8 mouse cellular contexts compared by ENCODE assay signal in genomic region chrX:74254888-74255565, GRCm38 (mm10). TPM values are rescaled to one million over a fixed set of nuclear protein-coding genes. Genes with fewer than 3 reads are reported as not detected.
DNase-seq lines count a peak whose midpoint lies in the region; ATAC-seq and TF ChIP-seq lines count a peak whose summit lies in the region.

No protein-coding gene starts in this region.

- peak overlapping the region; percentile 66 for H3K4me3 ChIP-seq in left cerebral cortex, adult 2 months
- peak overlapping the region; percentile 73 for H3K4me3 ChIP-seq in embryonic facial prominence, embryonic 10.5 days
- H3K4me3 ChIP-seq in midbrain, embryonic 15.5 days, result peak overlapping the region; percentile 61

- H3K4me1 ChIP-seq in embryonic facial prominence, embryonic 10.5 days, result peaks cover 7% of the 10 kb centered on the region; the same call in 1 of the 2 replicates
- H3K4me1 ChIP-seq in midbrain, embryonic 15.5 days, result peaks cover 7% of the 10 kb centered on the region

- H3K9me3 ChIP-seq in embryonic facial prominence, embryonic 10.5 days, result no peaks in the 10 kb centered on the region
- no peaks in the 10 kb centered on the region for H3K9me3 ChIP-seq in midbrain, embryonic 15.5 days

- peak overlapping the region; percentile 78 for H3K27ac ChIP-seq in left cerebral cortex, adult 2 months
- H3K27ac ChIP-seq in embryonic facial prominence, embryonic 10.5 days (replicated peaks), result peak overlapping the region; percentile 91
- peak overlapping the region; percentile 90 for H3K27ac ChIP-seq in midbrain, embryonic 15.5 days

- peak overlapping the region; percentile 67 for H3K9ac ChIP-seq in midbrain, embryonic 15.5 days

- DNase-seq in left cerebral cortex, adult 2 months (ENCODE audit: extremely low spot score in 1 of 2, low spot score in 2 of 2), result no peak
- DNase-seq in left cerebral cortex, postnatal 14 days (ENCODE audit: low spot score in 2 of 2), result no peak
- no peak for DNase-seq in embryonic facial prominence, embryonic 10.5 days (ENCODE audit: low spot score)
- DNase-seq in urinary bladder, postnatal 4 days (ENCODE audit: low spot score in 2 of 2), result no peak
- no peak for DNase-seq in retina, embryonic 14.5 days (ENCODE audit: low spot score)
- no peak for DNase-seq in cerebellum, postnatal 36 days

- peak overlapping the region; percentile 64 for H3K4me2 ChIP-seq in midbrain, embryonic 15.5 days

- H3K27me3 ChIP-seq in embryonic facial prominence, embryonic 10.5 days (replicated peaks; ENCODE audit: low read depth, poor library complexity, severe bottlenecking), result no peaks in the 10 kb centered on the region
- H3K27me3 ChIP-seq in midbrain, embryonic 15.5 days (replicated peaks), result no peaks in the 10 kb centered on the region

- 24% methylated on average over 31 of the region's 31 CpGs for WGBS in embryonic facial prominence, embryonic 10.5 days
- 30% methylated on average over 29 of the region's 31 CpGs for WGBS in midbrain, embryonic 15.5 days

- peak; percentile 11 for ATAC-seq in inflammation-experienced regulatory T-cells, adult 6 months
- peak; percentile 34 for ATAC-seq in midbrain, embryonic 15.5 days (replicated peaks)

- H3K36me3 ChIP-seq in embryonic facial prominence, embryonic 10.5 days (replicated peaks), result peaks cover 33% of the 10 kb centered on the region
- no peaks in the 10 kb centered on the region; the same call in 1 of the 2 replicates for H3K36me3 ChIP-seq in midbrain, embryonic 15.5 days (replicated peaks)

- TF ChIP-seq CTCF in left cerebral cortex, adult 2 months (IDR thresholded peaks at IDR 0.05), result no peak

- intact Hi-C loops in left cerebral cortex, adult 2 months (cut with DNase I), result no loop called here
- intact Hi-C loops in left cerebral cortex, postnatal 14 days (cut with DNase I), result no loop called here

RNA-seq across cellular contexts. Expression of gene Emd, which starts 0.5 kb away (rescaled TPM):
- total RNA-seq in left cerebral cortex, adult 2 months (2021), result 10 to 100 TPM; 36.0 to 37.7 TPM
- total RNA-seq in left cerebral cortex, postnatal 14 days (2021), result 10 to 100 TPM; 38.9 to 40.4 TPM
- 25.9 and 27.8 TPM in 2 replicates for polyA plus RNA-seq in embryonic facial prominence, embryonic 10.5 days (2016; fragmentation: Nextera tagmentation; extraction: Ambion mirVana)
- polyA plus RNA-seq in inflammation-experienced regulatory T-cells, adult 6 months (2017; shearing (Covaris generic)), result 10 to 100 TPM; 22.4 to 91.9 (median 32.8) TPM
- polyA plus RNA-seq in midbrain, embryonic 15.5 days (2015; fragmentation: Nextera tagmentation; extraction: Ambion mirVana), result 16.0 and 17.7 TPM in 2 replicates

RNA-seq across cellular contexts. Expression of gene Flna, which starts 5.4 kb away (rescaled TPM):
- total RNA-seq in left cerebral cortex, adult 2 months (2021), result 10 to 100 TPM; 66.7 to 68.9 TPM
- 100 to 1,000 TPM in 1 of 2 experiments, 10 to 100 TPM in 1; 89.1 to 100 TPM for total RNA-seq in left cerebral cortex, postnatal 14 days (2021)
- polyA plus RNA-seq in embryonic facial prominence, embryonic 10.5 days (2016; fragmentation: Nextera tagmentation; extraction: Ambion mirVana), result 315 and 331 TPM in 2 replicates
- 100 to 1,000 TPM; 222 to 338 (median 279) TPM for polyA plus RNA-seq in inflammation-experienced regulatory T-cells, adult 6 months (2017; shearing (Covaris generic))
- 92.6 and 96.4 TPM in 2 replicates for polyA plus RNA-seq in midbrain, embryonic 15.5 days (2015; fragmentation: Nextera tagmentation; extraction: Ambion mirVana)

RNA-seq across cellular contexts. Expression of gene Rpl10, which starts 15.6 kb away (rescaled TPM):
- 100 to 1,000 TPM; 151 to 163 TPM for total RNA-seq in left cerebral cortex, adult 2 months (2021)
- 100 to 1,000 TPM; 124 to 140 TPM for total RNA-seq in left cerebral cortex, postnatal 14 days (2021)
- polyA plus RNA-seq in embryonic facial prominence, embryonic 10.5 days (2016; fragmentation: Nextera tagmentation; extraction: Ambion mirVana), result 846 and 850 TPM in 2 replicates
- polyA plus RNA-seq in inflammation-experienced regulatory T-cells, adult 6 months (2017; shearing (Covaris generic)), result 1,000 to 10,000 TPM in 1 of 3 experiments, 100 to 1,000 TPM in 2; 478 to 1,649 (median 679) TPM
- polyA plus RNA-seq in midbrain, embryonic 15.5 days (2015; fragmentation: Nextera tagmentation; extraction: Ambion mirVana), result 402 and 414 TPM in 2 replicates

RNA-seq across cellular contexts. Expression of gene Taz, which starts 26.7 kb away (rescaled TPM):
- total RNA-seq in left cerebral cortex, adult 2 months (2021), result 10 to 100 TPM; 60.9 to 64.9 TPM
- 10 to 100 TPM; 51.2 to 53.1 TPM for total RNA-seq in left cerebral cortex, postnatal 14 days (2021)
- polyA plus RNA-seq in embryonic facial prominence, embryonic 10.5 days (2016; fragmentation: Nextera tagmentation; extraction: Ambion mirVana), result 68.8 and 70.4 TPM in 2 replicates
- polyA plus RNA-seq in inflammation-experienced regulatory T-cells, adult 6 months (2017; shearing (Covaris generic)), result 10 to 100 TPM; 28.8 to 66.0 (median 58.8) TPM
- polyA plus RNA-seq in midbrain, embryonic 15.5 days (2015; fragmentation: Nextera tagmentation; extraction: Ambion mirVana), result 86.8 and 90.3 TPM in 2 replicates

RNA-seq across cellular contexts. Expression of gene Dnase1l1, which starts 27.1 kb away (rescaled TPM):
- 1 to 10 TPM; 2.2 to 2.9 TPM for total RNA-seq in left cerebral cortex, adult 2 months (2021)
- 1 to 10 TPM; 1.4 to 2.0 TPM for total RNA-seq in left cerebral cortex, postnatal 14 days (2021)
- 4.2 and 4.7 TPM in 2 replicates for polyA plus RNA-seq in embryonic facial prominence, embryonic 10.5 days (2016; fragmentation: Nextera tagmentation; extraction: Ambion mirVana)
- 10 to 100 TPM; 17.0 to 35.0 (median 23.7) TPM for polyA plus RNA-seq in inflammation-experienced regulatory T-cells, adult 6 months (2017; shearing (Covaris generic))
- 2.9 and 5.2 TPM in 2 replicates for polyA plus RNA-seq in midbrain, embryonic 15.5 days (2015; fragmentation: Nextera tagmentation; extraction: Ambion mirVana)
